Mouse (Mus musculus) liver, embryonic 14.5 days (tissue): ENCODE measurements around the gene Rnf166. TPM values are rescaled to one million over a fixed set of nuclear protein-coding genes. Genes with fewer than 3 reads are reported as not detected.

Source experiments
- ATAC-seq: fragments of 200-750 bp; cut with Nextera tagmentation; 2 replicates; pipeline ENCODE4 v1.8.0; 2017; ENCODE audit warnings: moderate number of reproducible peaks, mild to moderate bottlenecking, moderate library complexity; ENCODE audit not compliant: insufficient read depth
- DNase-seq, 3 experiments: peaks; one replicate each; pipeline ENCODE4 v3.0.0-alpha.2; 2012 to 2013; ENCODE audit warnings: low read depth in 3 of 3, low spot score in 3 of 3
- H3K27ac ChIP-seq: fragments of 300-500 bp; sonication (generic); 2 replicates; pipeline ENCODE4 v1.5.1; 2014; ENCODE audit warnings: moderate library complexity, mild to moderate bottlenecking, control low read depth, inconsistent platforms
- H3K27me3 ChIP-seq: fragments of 300-500 bp; sonication (generic); 2 replicates; pipeline ENCODE4 v1.6.1; 2014; ENCODE audit warnings: mild to moderate bottlenecking, low read length, moderate library complexity; ENCODE audit not compliant: control insufficient read depth, insufficient read depth
- H3K36me3 ChIP-seq: fragments of 300-500 bp; sonication (generic); replicated peaks from 2 replicates; pipeline ENCODE4 v1.6.1; 2014; ENCODE audit warnings: low read depth; ENCODE audit not compliant: control insufficient read depth, insufficient read depth
- H3K4me1 ChIP-seq, 2 experiments: fragments of 200-500 bp in 1 of 2; fragments of 300-500 bp in 1 of 2; sonication (generic) in 1 of 2; replicated peaks; 2 replicates each; pipeline ENCODE4 v1.6.1; 2012 to 2014; ENCODE audit warnings: antibody characterized with exemption in 1 of 2, inconsistent platforms in 1 of 2, low read length in 1 of 2; ENCODE audit not compliant: control insufficient read depth in 2 of 2, insufficient read depth in 2 of 2
- H3K4me2 ChIP-seq: fragments of 300-500 bp; sonication (generic); 2 replicates; pipeline ENCODE4 v1.6.1; 2014; ENCODE audit warnings: low read depth, mild to moderate bottlenecking, control low read depth, moderate library complexity
- H3K4me3 ChIP-seq, 2 experiments: fragments of 200-500 bp in 1 of 2; fragments of 300-500 bp in 1 of 2; sonication (generic) in 1 of 2; 2 replicates each; pipeline ENCODE4 v1.5.1; 2012 to 2014; ENCODE audit warnings: low read depth in 2 of 2, low read length in 2 of 2, mild to moderate bottlenecking in 2 of 2, control low read depth in 1 of 2, inconsistent platforms in 1 of 2, moderate library complexity in 1 of 2; ENCODE audit not compliant: insufficient read depth in 1 of 2
- H3K9ac ChIP-seq: fragments of 300-500 bp; sonication (generic); replicated peaks from 2 replicates; pipeline ENCODE4 v1.6.1; 2014; ENCODE audit warnings: mild to moderate bottlenecking, control low read depth, moderate library complexity
- H3K9me3 ChIP-seq: fragments of 300-500 bp; sonication (generic); 2 replicates; pipeline ENCODE4 v1.6.1; 2016; ENCODE audit warnings: low read length, mixed read lengths; ENCODE audit not compliant: control insufficient read depth
- CTCF ChIP-seq: IDR thresholded peaks from 2 replicates; pipeline ENCODE4 v1.5.1; 2016; ENCODE audit warnings: antibody characterized with exemption, low read depth, control low read depth
- EP300 ChIP-seq: IDR thresholded peaks from 2 replicates; pipeline ENCODE4 v1.6.1; 2016; ENCODE audit warnings: antibody characterized with exemption, low read depth
- WGBS: fragments of 180-500 bp; shearing (Covaris S2); extraction: QIAGEN DNeasy Blood & Tissue Kit; methylation state at CpG from one replicate; pipeline ENCODE4 v1.1.7; 2014; ENCODE audit not compliant: insufficient replicate concordance; 5-methylcytosine and 5-hydroxymethylcytosine counted together
- polyA plus RNA-seq, 2 experiments: library from polyadenylated mRNA; depleted of rRNA in 1 of 2; stranded (reverse) in 1 of 2; unstranded in 1 of 2; fragments of >200 nt; fragmentation: Nextera tagmentation in 1 of 2; extraction: Ambion mirVana in 1 of 2; gene quantifications; 2 replicates each; pipeline versions ENCODE4 v1.2.1 to v1.2.3; 2012 to 2014

Gene Rnf166
- polyA plus RNA-seq, 2 experiments: 8.7 to 12.6 TPM

DNA sequence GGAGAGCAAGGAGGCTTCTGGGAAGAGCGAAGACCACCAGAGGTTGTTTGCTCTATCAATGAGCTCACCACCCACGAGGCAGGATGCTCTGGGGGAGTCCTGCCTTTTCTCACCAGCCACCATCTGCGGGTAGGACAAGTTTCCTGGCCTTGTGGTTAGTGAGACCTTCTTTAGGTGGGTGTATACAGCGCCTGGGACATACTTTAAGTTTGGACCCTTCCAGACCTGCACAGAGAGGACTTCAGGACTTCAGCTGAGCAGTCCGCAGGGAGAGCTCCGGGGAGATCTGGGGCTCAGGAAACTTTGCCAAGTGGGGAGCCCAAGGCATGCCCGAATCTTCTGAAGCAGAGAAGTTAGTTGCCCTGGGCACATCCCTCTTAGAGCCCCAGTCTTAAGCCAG is 15.9 kb downstream of the Rnf166 start:
- peak overlapping the region; percentile 50 for H3K4me2 ChIP-seq
- WGBS: 19% methylated on average over 7 of the region's 7 CpGs
- no peaks in the 10 kb centered on the region for H3K9me3 ChIP-seq
- peak overlapping the region in 1 of 2 experiments; percentile 20; a peak in 2 of 4 replicates for H3K4me3 ChIP-seq
- peaks cover 0 to 24% of the 10 kb centered on the region in 2 experiments; a peak in 3 of 4 replicates for H3K4me1 ChIP-seq
- peaks cover 27% of the 10 kb centered on the region for H3K27me3 ChIP-seq
- TF ChIP-seq CTCF (no peak), EP300 (no peak)
- H3K9ac ChIP-seq: no peak overlapping the region
- no peak overlapping the region for H3K27ac ChIP-seq
- ATAC-seq: no peak
- no peaks in the 10 kb centered on the region for H3K36me3 ChIP-seq
- DNase-seq: no peak

DNA sequence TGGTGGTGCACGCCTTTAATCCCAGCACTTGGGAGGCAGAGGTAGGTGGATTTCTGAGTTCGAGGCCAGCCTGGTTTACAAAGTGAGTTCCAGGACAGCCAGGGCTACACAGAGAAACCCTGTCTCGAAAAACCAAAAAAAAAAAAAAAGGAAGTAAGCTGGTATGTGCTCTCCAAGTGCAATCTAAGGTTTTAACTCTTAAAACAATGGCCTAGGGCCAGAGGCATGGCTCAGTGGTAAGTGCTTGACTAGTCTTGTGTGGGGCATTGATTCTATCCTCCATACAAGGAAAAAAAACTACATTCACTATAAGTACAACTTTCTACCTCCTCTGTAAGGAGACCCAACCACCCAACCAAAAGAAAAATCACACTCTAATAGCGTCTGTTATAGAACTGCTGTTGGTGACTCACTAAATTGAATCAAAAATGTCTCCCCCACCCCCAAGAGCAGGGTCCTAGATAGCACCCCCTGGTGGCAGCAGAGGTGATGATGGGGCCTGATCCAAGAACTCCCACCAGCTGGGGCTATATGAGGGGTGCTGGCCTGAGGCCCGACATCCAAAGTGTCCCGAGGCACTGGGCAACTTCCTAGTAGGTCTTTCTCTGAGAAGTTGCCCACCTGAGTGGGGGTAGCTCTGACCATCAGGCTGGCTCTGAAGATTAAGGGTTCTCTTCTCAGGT is 16.5 kb downstream of the Rnf166 start:
- H3K27me3 ChIP-seq: peaks cover 27% of the 10 kb centered on the region
- 35% methylated on average over 6 of the region's 6 CpGs for WGBS
- DNase-seq: no peak
- ATAC-seq: no peak
- TF ChIP-seq EP300 (no peak), CTCF (peak; percentile 61)
- no peaks in the 10 kb centered on the region for H3K36me3 ChIP-seq
- no peaks in the 10 kb centered on the region for H3K9me3 ChIP-seq
- H3K27ac ChIP-seq: no peak overlapping the region
- no peak overlapping the region for H3K9ac ChIP-seq
- no peak overlapping the region for H3K4me2 ChIP-seq
- peaks cover 0 to 20% of the 10 kb centered on the region in 2 experiments; a peak in 3 of 4 replicates for H3K4me1 ChIP-seq
- H3K4me3 ChIP-seq: no peak overlapping the region

DNA sequence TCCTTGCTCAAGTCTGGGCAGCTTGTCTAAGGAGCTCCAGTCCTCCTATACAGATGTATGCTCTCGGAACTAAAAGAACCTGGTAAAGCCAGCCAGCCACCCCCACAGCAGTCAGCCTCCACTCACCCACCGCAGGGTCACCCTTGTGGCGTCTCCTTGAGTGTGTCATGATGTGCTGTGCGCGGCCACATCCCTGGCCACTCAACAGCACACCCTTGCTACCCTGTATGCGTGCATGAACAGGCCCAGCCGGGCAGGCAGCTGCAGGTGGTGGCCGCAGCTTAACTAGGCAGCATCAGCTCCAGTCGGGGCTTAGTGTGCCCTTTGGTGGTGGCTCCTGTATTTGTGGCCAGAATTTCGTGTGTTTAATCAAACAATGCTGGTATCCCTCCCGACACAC is 18.7 kb downstream of the Rnf166 start:
- Histone ChIP-seq H3K4me1 (peaks cover 0 to 9% of the 10 kb centered on the region in 2 experiments; a peak in 2 of 4 replicates), H3K36me3 (no peaks in the 10 kb centered on the region), H3K4me3 (no peak overlapping the region), H3K4me2 (no peak overlapping the region), H3K9me3 (no peaks in the 10 kb centered on the region), H3K27ac (no peak overlapping the region), H3K9ac (no peak overlapping the region), H3K27me3 (peaks cover 27% of the 10 kb centered on the region)
- TF ChIP-seq EP300 (no peak), CTCF (no peak)
- ATAC-seq (no peak), DNase-seq (no peak)
- 73% methylated on average over 11 of the region's 11 CpGs for WGBS

DNA sequence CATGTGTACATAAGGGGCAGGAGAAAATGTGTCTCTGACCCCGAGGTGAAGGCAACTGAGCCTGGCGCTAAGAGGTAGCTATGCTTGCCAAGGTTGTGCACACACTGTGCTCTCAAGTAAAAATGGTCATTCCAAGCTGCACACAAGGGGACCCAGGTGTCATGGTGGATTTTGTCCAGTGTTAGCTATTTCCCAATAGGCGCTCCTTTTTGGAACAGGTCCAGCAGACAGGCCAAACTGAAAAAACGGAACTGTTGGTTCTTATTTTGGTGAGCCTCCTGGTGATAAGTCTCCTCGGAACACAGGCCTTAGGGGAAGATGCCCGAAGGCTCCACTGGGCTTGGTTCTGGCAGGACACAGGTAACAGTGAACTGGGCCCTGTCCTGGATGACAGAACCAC is 21.5 kb downstream of the Rnf166 start:
- DNase-seq (no peak), ATAC-seq (no peak)
- no peak overlapping the region for H3K9ac ChIP-seq
- WGBS: 73% methylated on average over 6 of the region's 6 CpGs
- H3K4me2 ChIP-seq: no peak overlapping the region
- no peak overlapping the region for H3K27ac ChIP-seq
- H3K9me3 ChIP-seq: no peaks in the 10 kb centered on the region
- no peak for TF ChIP-seq CTCF
- no peak for TF ChIP-seq EP300
- H3K27me3 ChIP-seq: peaks cover 4% of the 10 kb centered on the region
- H3K4me3 ChIP-seq: no peak overlapping the region
- no peaks in the 10 kb centered on the region for H3K36me3 ChIP-seq
- no peaks in the 10 kb centered on the region; a peak in 1 of 4 replicates for H3K4me1 ChIP-seq

DNA sequence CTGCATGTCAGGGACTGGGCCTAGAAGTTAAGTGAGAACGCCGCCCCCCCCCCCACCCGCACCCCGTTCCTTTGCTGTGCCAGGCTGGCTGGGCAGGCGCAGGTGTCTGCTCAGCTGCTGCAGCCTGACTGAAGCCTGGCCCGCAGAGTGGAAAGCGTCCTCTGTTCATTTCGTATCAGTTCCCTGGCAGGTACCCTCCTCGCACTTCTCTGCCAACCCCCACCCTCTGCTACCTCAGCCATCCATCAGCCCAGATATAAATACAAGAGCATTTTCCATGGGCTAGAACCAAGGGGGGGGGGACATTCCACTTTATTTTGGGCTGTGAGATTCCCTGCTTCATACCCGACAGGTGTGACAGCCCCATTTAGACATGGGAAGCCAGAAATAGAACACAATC is 23.7 kb downstream of the Rnf166 start:
- no peak overlapping the region for H3K27ac ChIP-seq
- H3K4me3 ChIP-seq: no peak overlapping the region
- no peaks in the 10 kb centered on the region; a peak in 1 of 4 replicates for H3K4me1 ChIP-seq
- no peaks in the 10 kb centered on the region for H3K36me3 ChIP-seq
- H3K9me3 ChIP-seq: no peaks in the 10 kb centered on the region
- H3K9ac ChIP-seq: no peak overlapping the region
- DNase-seq (no peak), ATAC-seq (no peak)
- WGBS: 74% methylated on average over 10 of the region's 10 CpGs
- no peaks in the 10 kb centered on the region for H3K27me3 ChIP-seq
- H3K4me2 ChIP-seq: no peak overlapping the region
- TF ChIP-seq EP300: no peak
- TF ChIP-seq CTCF: no peak
